Mouse (Mus musculus): ENCODE data around the gene Slc29a3.
A peak's percentile ranks its signal among the peaks of the same experiment; 100 is the strongest.

- peak; percentile 91 for TF ChIP-seq CTCF (conservative IDR thresholded peaks at IDR 0.05; ENCODE audit: insufficient read depth, insufficient read length, low read depth, low read length)
- no peak for TF ChIP-seq POLR2A (IDR thresholded peaks at IDR 0.05; ENCODE audit: low read depth, low read length)
Measured at GRCm38 (mm10) chr10:60696975-60697374, 55.6 kb downstream of the Slc29a3 start.
